Mouse (Mus musculus): ENCODE results near the gene Rgma. TPM values are rescaled to one million over a fixed set of nuclear protein-coding genes. Genes with fewer than 3 reads are reported as not detected.

The Rgma gene
- polyA plus RNA-seq, 1 experiment from 2014 or later, result 62.9 TPM

GRCm38 (mm10) chr7:73372352-73372970 lies 2.8 kb upstream of the Rgma start:
- Histone ChIP-seq H3K9ac (replicated peaks) (peak overlapping the region; percentile 51), H3K27me3 (peaks cover 17% of the 10 kb centered on the region), H3K4me3 (peak overlapping the region; percentile 31), H3K4me2 (replicated peaks) (peak overlapping the region; percentile 52), H3K9me3 (0 out of 2 replicates have a peak, but pooled peaks cover 7% of the 10 kb centered on the region), H3K4me1 (peaks cover 32% of the 10 kb centered on the region), H3K27ac (replicated peaks) (no peak overlapping the region), H3K36me3 (0 out of 2 replicates have a peak, but pooled peaks cover 4% of the 10 kb centered on the region)
- WGBS, result 2% methylated on average over 29 of the region's 29 CpGs
- no peak for ATAC-seq (ENCODE audit: low FRiP score, low read depth)

DNA sequence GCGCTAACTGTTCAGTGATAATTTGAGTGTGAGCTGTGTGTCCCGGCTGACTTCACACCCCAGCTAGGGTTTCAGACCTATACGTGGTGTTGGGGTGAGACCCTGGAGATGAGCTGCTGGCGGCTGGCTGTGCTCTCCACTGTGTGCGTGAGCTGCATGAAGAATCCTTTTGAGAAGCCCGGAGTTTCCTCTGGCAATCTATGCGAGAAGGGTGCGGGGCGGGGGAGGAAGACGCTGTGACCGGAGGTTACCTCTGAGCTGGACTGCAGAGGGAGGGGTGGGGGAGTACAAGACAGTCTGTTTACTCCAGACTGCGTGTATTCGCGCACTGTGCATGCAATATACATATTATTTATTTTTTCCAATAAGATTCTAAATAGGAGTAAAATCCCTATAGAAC lies 582 bp upstream of the Rgma start:
- Histone ChIP-seq H3K4me2 (replicated peaks) (peak overlapping the region; percentile 73), H3K9ac (replicated peaks) (peak overlapping the region; percentile 96; the same call in 1 of the 2 replicates), H3K36me3 (no peaks in the 10 kb centered on the region), H3K27me3 (peaks cover 17% of the 10 kb centered on the region), H3K9me3 (no peaks in the 10 kb centered on the region), H3K4me1 (peaks cover 53% of the 10 kb centered on the region), H3K27ac (replicated peaks) (peak overlapping the region; percentile 98), H3K4me3 (peak overlapping the region; percentile 89)
- ATAC-seq (ENCODE audit: low FRiP score, low read depth), result peak; percentile 75
- WGBS, result under 1% methylated on average over 14 of the region's 14 CpGs

GRCm38 (mm10) chr7:73376101-73377001 lies 1.0 kb downstream of the Rgma start:
- no peaks in the 10 kb centered on the region for H3K36me3 ChIP-seq
- H3K27me3 ChIP-seq, result peaks cover 13% of the 10 kb centered on the region
- peak overlapping the region; percentile 96 for H3K9ac ChIP-seq (replicated peaks)
- peak; percentile 20 for ATAC-seq (ENCODE audit: low FRiP score, low read depth)
- H3K27ac ChIP-seq (replicated peaks), result peak overlapping the region; percentile 98
- H3K4me2 ChIP-seq (replicated peaks), result peak overlapping the region; percentile 73
- under 1% methylated on average over 39 of the region's 39 CpGs for WGBS
- H3K9me3 ChIP-seq, result no peaks in the 10 kb centered on the region
- peaks cover 64% of the 10 kb centered on the region for H3K4me1 ChIP-seq
- H3K4me3 ChIP-seq, result peak overlapping the region; percentile 89

DNA sequence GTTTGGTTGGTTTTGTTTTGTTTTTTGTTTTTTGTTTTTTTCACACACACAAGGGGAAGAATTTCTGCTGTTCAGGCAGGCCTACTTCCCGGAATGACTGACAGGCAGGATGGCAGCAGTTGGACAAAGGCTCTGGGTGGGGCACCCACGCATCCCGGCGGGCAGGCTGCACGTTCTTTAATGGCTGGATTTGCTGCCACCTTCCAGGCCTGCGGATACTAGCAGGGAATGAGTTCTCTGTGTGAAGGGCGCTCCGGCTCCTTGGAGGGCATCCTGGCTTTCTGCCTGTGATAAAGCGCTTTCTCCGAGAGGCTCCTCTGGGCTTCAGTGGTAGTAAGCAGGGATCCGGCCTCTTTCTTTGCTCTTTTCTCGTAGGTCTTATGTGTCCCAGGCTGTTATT lies 2.0 kb downstream of the Rgma start:
- Histone ChIP-seq H3K9me3 (no peaks in the 10 kb centered on the region), H3K4me2 (replicated peaks) (peak overlapping the region; percentile 73), H3K36me3 (0 out of 2 replicates have a peak, but pooled peaks cover 4% of the 10 kb centered on the region), H3K4me3 (peak overlapping the region; percentile 89), H3K27ac (replicated peaks) (peak overlapping the region; percentile 98), H3K9ac (replicated peaks) (peak overlapping the region; percentile 96), H3K27me3 (peaks cover 6% of the 10 kb centered on the region; the same call in 1 of the 2 replicates), H3K4me1 (peaks cover 65% of the 10 kb centered on the region)
- WGBS, result 13% methylated on average over 12 of the region's 12 CpGs
- ATAC-seq (ENCODE audit: low FRiP score, low read depth), result no peak

DNA sequence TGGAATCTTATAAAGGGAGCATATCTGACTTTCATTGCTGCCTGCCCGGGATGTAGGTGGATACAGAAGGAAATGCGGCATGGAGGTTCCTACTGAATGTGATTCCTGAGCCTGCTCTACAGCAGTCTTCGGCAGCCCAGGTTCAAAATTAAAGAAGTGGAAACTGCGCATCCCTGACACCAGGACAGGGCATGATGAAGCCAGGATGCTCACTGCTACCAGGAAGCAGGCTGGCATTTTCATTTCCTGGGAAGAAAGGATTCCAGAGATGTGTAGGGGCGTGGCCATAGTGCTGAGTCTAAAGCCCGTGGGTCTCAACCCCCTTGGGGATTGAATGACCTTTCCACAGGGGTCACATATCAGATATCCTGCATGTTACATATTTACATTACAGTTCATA lies 2.7 kb downstream of the Rgma start:
- Histone ChIP-seq H3K4me2 (replicated peaks) (peak overlapping the region; percentile 73), H3K9ac (replicated peaks) (peak overlapping the region; percentile 96), H3K27me3 (peaks cover 4% of the 10 kb centered on the region; the same call in 1 of the 2 replicates), H3K36me3 (peaks cover 6% of the 10 kb centered on the region; the same call in 1 of the 2 replicates), H3K9me3 (no peaks in the 10 kb centered on the region), H3K27ac (replicated peaks) (peak overlapping the region; percentile 98), H3K4me3 (peak overlapping the region; percentile 89), H3K4me1 (peaks cover 65% of the 10 kb centered on the region)
- WGBS, result 44% methylated on average over 6 of the region's 6 CpGs
- ATAC-seq (ENCODE audit: low FRiP score, low read depth), result no peak

GRCm38 (mm10) chr7:73382843-73383242 lies 7.5 kb downstream of the Rgma start:
- Histone ChIP-seq H3K4me3 (no peak overlapping the region), H3K9me3 (no peaks in the 10 kb centered on the region), H3K4me1 (peaks cover 67% of the 10 kb centered on the region), H3K27ac (replicated peaks) (0 out of 2 replicates have a peak overlapping the region, but pooled peaks have one; percentile 12), H3K27me3 (no peaks in the 10 kb centered on the region), H3K9ac (replicated peaks) (no peak overlapping the region), H3K36me3 (peaks cover 17% of the 10 kb centered on the region), H3K4me2 (replicated peaks) (peak overlapping the region; percentile 10; the same call in 1 of the 2 replicates)
- ATAC-seq (ENCODE audit: low FRiP score, low read depth), result no peak
- 83% methylated on average over 7 of the region's 7 CpGs for WGBS

DNA sequence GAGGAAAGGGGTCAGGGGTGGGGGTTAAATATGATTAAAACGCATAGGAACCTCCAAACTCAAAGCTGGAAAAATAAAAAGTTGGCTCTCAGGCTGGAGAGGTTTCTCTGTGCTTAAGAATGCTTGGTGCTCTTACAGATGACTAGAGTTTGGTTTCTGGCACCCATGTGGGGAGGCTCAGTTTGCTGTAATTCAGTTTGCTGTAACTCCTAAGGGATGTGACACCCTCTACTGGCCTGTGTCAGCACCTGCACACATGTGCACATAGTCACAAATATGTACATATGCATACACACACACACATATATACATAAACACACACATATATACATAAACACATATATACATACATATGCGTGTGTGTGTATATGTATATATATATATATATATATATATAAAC lies 13.6 kb downstream of the Rgma start:
- H3K4me3 ChIP-seq, result no peak overlapping the region
- H3K27me3 ChIP-seq, result no peaks in the 10 kb centered on the region; the same call in 1 of the 2 replicates
- peak overlapping the region; percentile 87; the same call in 1 of the 2 replicates for H3K27ac ChIP-seq (replicated peaks)
- H3K9ac ChIP-seq (replicated peaks), result no peak overlapping the region
- no peaks in the 10 kb centered on the region for H3K9me3 ChIP-seq
- peak overlapping the region; percentile 86; the same call in 1 of the 2 replicates for H3K4me2 ChIP-seq (replicated peaks)
- no peak for ATAC-seq (ENCODE audit: low FRiP score, low read depth)
- peaks cover 65% of the 10 kb centered on the region for H3K4me1 ChIP-seq
- 70% methylated on average over 2 of the region's 2 CpGs for WGBS
- peaks cover 14% of the 10 kb centered on the region for H3K36me3 ChIP-seq

- H3K9ac ChIP-seq (replicated peaks), result peak overlapping the region; percentile 97
- H3K27ac ChIP-seq (replicated peaks), result peak overlapping the region; percentile 87
- 6% methylated on average over 9 of the region's 9 CpGs for WGBS
- H3K4me3 ChIP-seq, result peak overlapping the region; percentile 62
- H3K36me3 ChIP-seq, result peaks cover 15% of the 10 kb centered on the region
- H3K4me2 ChIP-seq (replicated peaks), result peak overlapping the region; percentile 86
- H3K9me3 ChIP-seq, result no peaks in the 10 kb centered on the region
- ATAC-seq (ENCODE audit: low FRiP score, low read depth), result no peak
- no peaks in the 10 kb centered on the region; the same call in 1 of the 2 replicates for H3K27me3 ChIP-seq
- H3K4me1 ChIP-seq, result peaks cover 69% of the 10 kb centered on the region
Measured at GRCm38 (mm10) chr7:73389419-73389818, 14.1 kb downstream of the Rgma start.

DNA sequence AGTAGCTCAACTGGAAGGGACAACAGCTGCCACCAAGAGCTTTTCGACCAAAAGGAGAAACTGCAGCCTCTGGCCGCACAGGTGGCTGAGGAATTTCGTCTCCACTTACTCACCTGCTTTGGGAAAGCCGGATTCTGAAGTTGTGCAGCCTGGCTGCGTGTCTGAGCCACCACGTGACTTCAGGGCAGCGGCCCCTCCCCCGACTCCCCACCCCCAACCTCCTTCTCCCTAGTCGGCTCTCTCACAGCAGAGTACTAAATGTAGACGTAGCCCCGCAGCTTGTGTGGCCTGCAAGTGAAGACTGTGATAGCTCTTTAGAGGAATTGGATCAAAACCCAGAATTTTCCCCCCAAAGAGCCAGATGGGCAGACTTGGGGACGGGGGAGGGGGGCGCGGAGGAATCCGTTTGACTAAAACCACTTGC lies 14.6 kb downstream of the Rgma start:
- Histone ChIP-seq H3K27ac (replicated peaks) (peak overlapping the region; percentile 87), H3K4me2 (replicated peaks) (peak overlapping the region; percentile 86), H3K9ac (replicated peaks) (peak overlapping the region; percentile 97), H3K27me3 (no peaks in the 10 kb centered on the region; the same call in 1 of the 2 replicates), H3K4me1 (peaks cover 73% of the 10 kb centered on the region), H3K9me3 (no peaks in the 10 kb centered on the region), H3K36me3 (peaks cover 20% of the 10 kb centered on the region), H3K4me3 (peak overlapping the region; percentile 62)
- WGBS, result 1% methylated on average over 15 of the region's 15 CpGs
- ATAC-seq (ENCODE audit: low FRiP score, low read depth), result no peak

GRCm38 (mm10) chr7:73390426-73391001 lies 15.2 kb downstream of the Rgma start:
- Histone ChIP-seq H3K9me3 (no peaks in the 10 kb centered on the region), H3K27ac (replicated peaks) (peak overlapping the region; percentile 87), H3K4me1 (peaks cover 75% of the 10 kb centered on the region), H3K4me2 (replicated peaks) (peak overlapping the region; percentile 86), H3K4me3 (peak overlapping the region; percentile 62), H3K36me3 (peaks cover 22% of the 10 kb centered on the region), H3K27me3 (no peaks in the 10 kb centered on the region; the same call in 1 of the 2 replicates), H3K9ac (replicated peaks) (peak overlapping the region; percentile 97)
- WGBS, result under 1% methylated on average over 18 of the region's 18 CpGs
- ATAC-seq (ENCODE audit: low FRiP score, low read depth), result peak; percentile 41

- WGBS, result 2% methylated on average over 25 of the region's 42 CpGs
- Histone ChIP-seq H3K36me3 (peaks cover 22% of the 10 kb centered on the region), H3K27me3 (no peaks in the 10 kb centered on the region; the same call in 1 of the 2 replicates), H3K4me1 (peaks cover 77% of the 10 kb centered on the region), H3K4me3 (peak overlapping the region; percentile 62), H3K9me3 (no peaks in the 10 kb centered on the region), H3K4me2 (replicated peaks) (peak overlapping the region; percentile 86), H3K27ac (replicated peaks) (peak overlapping the region; percentile 87), H3K9ac (replicated peaks) (peak overlapping the region; percentile 97)
- ATAC-seq (ENCODE audit: low FRiP score, low read depth), result peak; percentile 87
Measured at GRCm38 (mm10) chr7:73391002-73391517, 15.8 kb downstream of the Rgma start.
